Mouse (Mus musculus): ENCODE data around the gene Adap2. TPM values are rescaled to one million over a fixed set of nuclear protein-coding genes. Genes with fewer than 3 reads are reported as not detected.

Adap2 gene
- polyA plus RNA-seq (2016; fragmentation: Nextera tagmentation; extraction: Ambion mirVana) = 2.0 and 2.6 TPM in 2 replicates

DNA sequence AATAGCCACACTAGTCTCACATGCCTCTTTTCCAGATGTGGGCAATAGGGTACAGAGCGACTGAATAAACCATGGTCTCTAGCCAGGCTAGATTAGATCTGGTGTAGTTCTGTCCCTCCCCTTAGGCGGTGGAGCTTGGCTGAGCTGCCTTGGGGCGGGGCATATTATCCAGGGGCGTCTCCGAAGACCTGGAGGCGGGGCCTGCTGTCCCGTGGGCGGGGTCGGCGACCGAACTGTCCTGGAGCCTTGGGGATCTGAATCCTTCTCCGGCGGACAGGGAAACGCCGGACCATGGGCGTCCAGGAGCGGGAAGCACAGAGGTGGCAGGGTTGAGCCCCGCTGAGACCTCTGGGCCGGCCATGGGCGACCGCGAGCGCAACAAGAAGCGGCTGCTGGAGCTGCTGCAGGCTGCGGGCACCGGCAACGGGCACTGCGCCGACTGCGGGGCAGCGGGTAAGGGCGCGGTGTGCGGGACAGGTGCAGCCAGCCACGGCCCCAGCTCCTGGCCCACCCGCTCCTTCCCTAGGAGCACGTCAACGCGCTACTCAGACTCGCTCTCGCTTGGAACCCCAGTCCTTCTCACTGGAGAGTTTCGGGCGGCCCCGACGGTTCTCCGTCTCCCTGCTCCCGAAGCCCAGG lies at the start of gene Adap2:
TSS of gene Adap2 (plus strand) at position 249 of the 639 bp plus-strand sequence.
- Histone ChIP-seq H3K27me3 (peaks cover 51% of the 10 kb centered on the region), H3K4me2 (replicated peaks) (peak within 1 kb of the TSS; percentile 74), H3K27ac (no peak within 1 kb of the TSS), H3K36me3 (no peaks in the 10 kb centered on the region), H3K4me3 (peak within 1 kb of the TSS; percentile 49), H3K9ac (peak within 1 kb of the TSS; percentile 62), H3K4me1 (peaks cover 7% of the 10 kb centered on the region; the same call in 1 of the 2 replicates), H3K9me3 (replicated peaks) (no peaks in the 10 kb centered on the region)
- peak; percentile 61 for ATAC-seq (ENCODE audit: low FRiP score)
- WGBS = 3% methylated on average over 47 of the region's 47 CpGs

DNA sequence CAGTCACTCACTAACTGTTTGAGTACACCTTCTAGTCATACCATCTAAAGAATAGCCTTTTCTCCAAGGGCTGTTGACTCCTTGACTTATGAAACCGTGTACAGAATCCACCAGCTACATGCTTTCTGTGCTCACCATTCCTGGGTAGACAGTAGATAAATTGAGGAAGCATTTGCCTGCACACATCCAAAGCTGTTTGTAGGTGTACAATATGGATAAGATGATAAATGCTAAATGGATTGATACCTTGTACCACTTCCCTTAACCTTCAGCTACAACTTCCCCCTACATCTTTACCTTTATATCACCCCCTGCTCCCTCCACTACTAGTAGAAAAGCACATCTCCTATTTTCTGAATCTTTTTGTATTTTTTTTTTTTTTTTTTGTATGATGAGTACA lies 49.5 kb upstream of the Adap2 start:
- peaks cover 28% of the 10 kb centered on the region for H3K36me3 ChIP-seq
- no peak overlapping the region for H3K9ac ChIP-seq
- no peak overlapping the region for H3K27ac ChIP-seq
- WGBS = 95% methylated on average over 1 of the region's 1 CpGs
- no peak for ATAC-seq (ENCODE audit: low FRiP score)
- no peak overlapping the region for H3K4me3 ChIP-seq
- no peaks in the 10 kb centered on the region for H3K4me1 ChIP-seq
- H3K4me2 ChIP-seq (replicated peaks) = no peak overlapping the region
- no peaks in the 10 kb centered on the region for H3K9me3 ChIP-seq (replicated peaks)
- no peaks in the 10 kb centered on the region for H3K27me3 ChIP-seq

DNA sequence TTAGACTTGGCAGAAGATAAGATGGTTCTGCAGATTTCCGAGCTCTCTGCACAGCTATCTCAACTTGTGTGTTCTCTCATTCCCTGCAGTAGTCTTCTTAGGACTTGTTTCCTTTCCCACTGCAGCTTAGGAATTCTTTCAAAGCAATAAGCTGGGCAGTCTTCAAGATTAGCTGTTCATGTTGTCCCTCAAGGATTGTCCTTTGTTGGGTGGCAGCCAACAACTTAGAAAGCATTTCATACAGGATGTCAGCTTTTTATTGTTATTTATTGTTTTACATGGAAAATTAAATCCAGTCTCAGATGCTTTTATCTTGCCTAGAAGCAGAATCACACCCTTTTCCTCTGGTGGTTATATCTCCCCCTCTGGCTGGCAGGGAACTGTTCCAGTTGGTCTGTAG lies 37.5 kb upstream of the Adap2 start:
- no peaks in the 10 kb centered on the region for H3K9me3 ChIP-seq (replicated peaks)
- 97% methylated on average over 1 of the region's 1 CpGs for WGBS
- no peak overlapping the region for H3K27ac ChIP-seq
- no peaks in the 10 kb centered on the region for H3K27me3 ChIP-seq
- no peaks in the 10 kb centered on the region for H3K4me1 ChIP-seq
- no peak overlapping the region for H3K4me3 ChIP-seq
- H3K9ac ChIP-seq = no peak overlapping the region
- no peak for ATAC-seq (ENCODE audit: low FRiP score)
- H3K4me2 ChIP-seq (replicated peaks) = no peak overlapping the region
- peaks cover 64% of the 10 kb centered on the region for H3K36me3 ChIP-seq

DNA sequence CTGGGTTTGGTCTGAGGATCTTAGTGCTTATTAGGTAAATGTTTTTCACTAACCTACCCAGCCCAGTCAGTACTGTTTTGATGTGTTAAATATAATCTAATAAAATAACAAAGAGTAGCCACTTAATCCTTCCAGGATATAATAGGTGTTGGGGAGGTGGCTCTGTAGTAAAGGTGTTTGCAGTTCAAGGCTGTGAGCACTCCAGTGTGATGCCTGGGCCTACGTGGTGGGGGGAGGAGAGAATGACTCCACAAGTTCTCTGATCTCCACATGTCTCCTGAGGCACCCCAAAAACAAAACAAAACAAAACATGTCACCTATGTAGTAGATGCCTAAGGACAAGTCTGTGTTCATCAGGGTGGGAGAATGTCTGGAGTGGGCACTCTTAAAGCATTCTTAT lies 21.9 kb upstream of the Adap2 start:
- Histone ChIP-seq H3K9me3 (replicated peaks) (no peaks in the 10 kb centered on the region), H3K4me3 (no peak overlapping the region), H3K4me2 (replicated peaks) (no peak overlapping the region), H3K27ac (no peak overlapping the region), H3K27me3 (no peaks in the 10 kb centered on the region), H3K36me3 (peaks cover 45% of the 10 kb centered on the region), H3K9ac (no peak overlapping the region), H3K4me1 (no peaks in the 10 kb centered on the region)
- WGBS = 73% methylated on average over 1 of the region's 1 CpGs
- ATAC-seq (ENCODE audit: low FRiP score) = no peak

DNA sequence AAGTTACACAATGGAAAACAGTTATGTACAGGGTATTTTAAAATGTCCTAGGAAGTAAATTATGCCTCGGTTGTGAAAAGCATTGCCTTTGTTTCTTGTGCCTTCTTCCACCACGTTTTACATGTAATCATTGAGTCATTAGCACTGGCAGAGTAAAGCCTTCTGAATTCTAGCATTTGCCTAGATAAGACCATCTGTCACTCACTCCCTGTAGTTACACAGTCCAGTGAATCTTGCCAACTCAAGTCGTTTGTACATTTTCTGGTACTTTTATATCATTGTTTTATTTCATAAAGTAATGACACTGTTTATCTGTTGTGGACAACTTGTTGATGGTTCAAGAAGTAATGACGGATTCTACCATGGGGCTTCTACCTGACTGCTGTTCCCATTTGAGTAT lies 19.2 kb upstream of the Adap2 start:
- Histone ChIP-seq H3K4me1 (0 out of 2 replicates have a peak, but pooled peaks cover 3% of the 10 kb centered on the region), H3K36me3 (peaks cover 56% of the 10 kb centered on the region), H3K27me3 (no peaks in the 10 kb centered on the region), H3K9ac (no peak overlapping the region), H3K27ac (no peak overlapping the region), H3K4me3 (no peak overlapping the region), H3K9me3 (replicated peaks) (no peaks in the 10 kb centered on the region), H3K4me2 (replicated peaks) (no peak overlapping the region)
- no peak for ATAC-seq (ENCODE audit: low FRiP score)
- 84% methylated on average over 4 of the region's 4 CpGs for WGBS

DNA sequence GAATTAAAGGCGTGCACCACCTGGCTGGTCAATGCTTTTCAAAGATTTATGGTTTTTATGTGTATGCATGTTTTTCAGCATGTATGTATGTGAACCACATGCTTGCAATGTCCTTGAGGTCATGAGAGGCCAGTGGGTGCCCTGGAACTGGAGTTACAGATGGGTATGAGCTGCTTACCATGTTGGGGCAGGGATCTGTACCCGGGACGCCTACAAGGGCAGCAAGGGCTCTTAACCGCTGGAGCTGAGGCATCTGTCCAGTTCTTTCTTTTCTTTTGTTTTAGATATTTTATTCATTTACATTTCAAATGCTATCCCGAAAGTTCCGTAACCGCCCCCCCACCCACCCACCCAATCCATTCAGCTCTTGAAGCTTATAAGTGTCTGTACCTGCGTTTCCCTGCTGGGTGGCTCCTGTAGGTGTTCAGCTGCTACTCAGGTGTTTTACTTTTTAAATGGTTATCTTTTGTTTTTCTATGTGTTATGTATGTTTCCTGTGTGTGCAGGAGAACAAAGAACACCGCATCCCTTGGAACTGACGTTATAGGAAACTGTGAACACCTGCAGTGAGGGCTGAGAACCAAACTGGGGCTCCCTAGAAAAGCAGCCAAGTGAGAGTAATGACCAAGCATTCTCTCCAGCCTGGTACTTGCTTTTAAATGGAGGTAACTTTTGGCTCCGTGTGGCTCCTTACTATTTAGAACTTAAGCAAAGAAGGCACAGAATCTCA lies 17.8 kb upstream of the Adap2 start:
- H3K36me3 ChIP-seq = peaks cover 53% of the 10 kb centered on the region
- H3K27me3 ChIP-seq = no peaks in the 10 kb centered on the region
- WGBS = 86% methylated on average over 11 of the region's 11 CpGs
- no peak overlapping the region for H3K9ac ChIP-seq
- H3K4me2 ChIP-seq (replicated peaks) = no peak overlapping the region
- ATAC-seq (ENCODE audit: low FRiP score) = no peak
- H3K9me3 ChIP-seq (replicated peaks) = no peaks in the 10 kb centered on the region
- H3K27ac ChIP-seq = no peak overlapping the region
- H3K4me1 ChIP-seq = peaks cover 6% of the 10 kb centered on the region; the same call in 1 of the 2 replicates
- no peak overlapping the region for H3K4me3 ChIP-seq

DNA sequence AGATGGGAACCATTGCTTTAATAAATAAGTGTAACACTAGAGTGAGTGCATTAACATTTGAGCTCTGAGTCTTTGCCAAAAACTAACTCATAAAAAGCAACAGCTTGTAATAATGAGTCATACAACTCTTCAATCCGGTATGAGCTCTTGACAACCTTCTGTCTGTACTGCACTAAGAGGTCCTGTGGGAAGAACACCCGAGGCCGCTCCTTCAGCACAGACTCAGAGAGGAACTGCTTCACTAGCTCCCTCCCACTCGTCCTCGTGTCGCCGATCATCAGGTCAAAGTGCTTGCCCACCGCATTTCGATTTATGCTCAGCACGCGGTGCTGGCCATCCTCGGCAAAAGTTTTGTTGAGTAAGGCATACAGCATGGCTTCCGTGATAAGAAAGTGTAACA lies 17.1 kb upstream of the Adap2 start:
- Histone ChIP-seq H3K9ac (no peak overlapping the region), H3K9me3 (replicated peaks) (no peaks in the 10 kb centered on the region), H3K4me1 (peaks cover 6% of the 10 kb centered on the region; the same call in 1 of the 2 replicates), H3K27ac (no peak overlapping the region), H3K27me3 (no peaks in the 10 kb centered on the region), H3K36me3 (peaks cover 52% of the 10 kb centered on the region), H3K4me3 (no peak overlapping the region), H3K4me2 (replicated peaks) (no peak overlapping the region)
- WGBS = 95% methylated on average over 13 of the region's 13 CpGs
- ATAC-seq (ENCODE audit: low FRiP score) = no peak

DNA sequence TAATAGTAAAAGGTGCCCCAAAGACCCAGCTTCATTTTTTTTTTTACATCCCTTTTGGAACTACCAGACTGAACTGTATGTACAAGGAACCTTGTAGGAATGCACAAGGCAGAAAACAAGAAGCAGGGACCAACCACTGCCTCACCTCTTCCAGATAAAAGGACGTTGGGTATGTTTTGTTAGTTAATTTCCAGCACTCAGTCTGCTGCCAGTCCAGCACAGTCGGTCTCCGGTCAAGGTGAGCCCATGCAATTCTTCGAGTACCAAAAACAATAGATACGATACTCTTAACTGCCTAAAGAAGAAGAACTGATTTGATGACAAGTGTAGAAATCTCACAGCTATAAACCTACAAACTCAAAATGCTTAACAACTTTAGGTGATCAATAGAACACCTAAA lies 16.1 kb upstream of the Adap2 start:
- 94% methylated on average over 5 of the region's 5 CpGs for WGBS
- Histone ChIP-seq H3K9ac (no peak overlapping the region), H3K36me3 (peaks cover 44% of the 10 kb centered on the region), H3K4me3 (no peak overlapping the region), H3K4me2 (replicated peaks) (no peak overlapping the region), H3K27me3 (no peaks in the 10 kb centered on the region), H3K4me1 (peaks cover 9% of the 10 kb centered on the region), H3K9me3 (replicated peaks) (no peaks in the 10 kb centered on the region), H3K27ac (no peak overlapping the region)
- no peak for ATAC-seq (ENCODE audit: low FRiP score)

DNA sequence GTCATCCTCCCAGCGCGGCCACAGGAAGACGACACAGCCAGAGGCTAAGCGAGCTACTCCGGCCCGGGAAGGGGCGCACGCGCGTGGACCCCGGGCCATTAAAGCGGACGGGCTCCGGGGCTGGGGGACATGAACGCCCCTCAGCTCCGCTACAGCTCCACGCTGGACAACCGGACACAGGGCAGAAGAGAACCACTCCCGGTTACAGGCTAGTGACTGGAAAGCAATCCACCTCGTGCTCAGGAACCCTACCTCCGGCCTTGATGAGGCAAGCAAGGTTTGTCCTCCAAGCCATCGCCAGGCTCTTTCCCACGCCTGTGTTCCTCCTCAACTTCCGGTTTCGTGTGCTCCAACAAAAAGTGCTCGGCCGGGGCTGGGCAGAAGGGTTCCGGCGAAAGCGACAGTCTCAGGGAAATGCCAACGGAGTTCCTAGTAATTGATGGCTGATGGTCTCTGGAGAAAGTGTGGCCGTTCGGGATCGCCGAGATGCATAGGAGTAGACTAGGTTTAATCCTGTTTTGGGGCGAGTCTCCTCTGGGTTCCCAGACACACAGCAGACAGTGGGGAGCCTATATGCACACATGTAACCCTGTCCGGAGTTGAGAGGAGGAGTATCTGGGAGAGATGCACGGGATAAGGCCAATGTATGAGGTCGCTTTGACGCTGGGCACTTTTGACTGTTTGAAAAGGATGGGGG lies 11.9 kb upstream of the Adap2 start, which contains the start of gene Tefm:
TSS of gene Tefm (minus strand) at position 351 of the 697 bp plus-strand sequence.
- Histone ChIP-seq H3K9me3 (replicated peaks) (no peaks in the 10 kb centered on the region), H3K27ac (peak within 1 kb of the TSS; percentile 84), H3K9ac (peak within 1 kb of the TSS; percentile 90), H3K4me2 (replicated peaks) (peak within 1 kb of the TSS; percentile 72), H3K4me1 (peaks cover 13% of the 10 kb centered on the region), H3K27me3 (no peaks in the 10 kb centered on the region), H3K4me3 (peak within 1 kb of the TSS; percentile 83), H3K36me3 (peaks cover 20% of the 10 kb centered on the region)
- ATAC-seq (ENCODE audit: low FRiP score) = peak; percentile 92
- WGBS = under 1% methylated on average over 40 of the region's 40 CpGs

DNA sequence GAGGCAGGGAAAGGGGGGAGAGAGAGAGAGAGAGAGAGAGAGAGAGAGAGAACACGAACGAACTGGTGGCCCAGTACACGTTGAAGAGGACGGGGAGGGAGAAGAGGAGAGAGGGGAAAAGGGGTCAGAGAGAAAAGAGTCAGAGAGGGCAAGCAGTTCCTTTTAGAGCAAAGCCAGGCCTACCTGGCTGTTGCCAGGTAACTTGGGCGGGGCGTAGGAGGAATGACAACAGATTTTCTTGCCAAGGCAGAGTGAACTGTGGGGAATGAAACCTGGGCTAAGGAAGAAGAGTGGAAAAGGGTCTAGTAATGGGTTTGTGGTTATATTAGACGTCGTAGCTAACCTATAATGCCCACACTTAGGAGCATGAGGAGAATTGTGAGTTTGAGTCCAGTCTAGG lies 11.0 kb upstream of the Adap2 start:
- H3K9me3 ChIP-seq (replicated peaks) = no peaks in the 10 kb centered on the region
- peak overlapping the region; percentile 72 for H3K4me2 ChIP-seq (replicated peaks)
- peaks cover 13% of the 10 kb centered on the region for H3K4me1 ChIP-seq
- H3K9ac ChIP-seq = peak overlapping the region; percentile 90
- no peak overlapping the region for H3K27ac ChIP-seq
- no peak for ATAC-seq (ENCODE audit: low FRiP score)
- WGBS = 41% methylated on average over 8 of the region's 8 CpGs
- peak overlapping the region; percentile 83 for H3K4me3 ChIP-seq
- H3K27me3 ChIP-seq = no peaks in the 10 kb centered on the region
- H3K36me3 ChIP-seq = 0 out of 2 replicates have a peak, but pooled peaks cover 12% of the 10 kb centered on the region

DNA sequence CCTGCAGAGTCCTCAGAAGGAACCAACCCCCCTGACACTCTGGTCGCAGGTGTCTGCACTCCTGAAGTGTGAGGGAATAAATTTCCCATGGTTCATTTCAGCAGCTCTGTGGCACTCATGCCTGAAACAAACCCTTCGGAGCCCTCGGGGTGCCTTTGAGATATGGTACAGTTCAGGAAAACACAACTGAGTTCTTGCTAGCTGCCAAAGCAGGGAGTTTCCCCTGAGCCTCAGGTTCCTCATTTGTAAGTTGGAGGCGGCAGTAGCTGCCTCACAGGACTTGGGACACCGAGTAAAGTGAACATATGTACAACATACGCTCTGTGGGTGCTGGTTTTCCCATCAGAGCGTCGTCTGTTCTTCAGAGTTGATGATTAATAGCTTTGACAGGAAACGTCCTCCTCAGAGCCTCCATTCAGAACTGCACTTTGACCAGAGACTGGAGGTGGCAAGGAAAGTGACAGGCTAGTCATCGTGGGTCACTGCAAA lies 8.1 kb upstream of the Adap2 start:
- Histone ChIP-seq H3K4me2 (replicated peaks) (no peak overlapping the region), H3K36me3 (no peaks in the 10 kb centered on the region), H3K27ac (no peak overlapping the region), H3K9ac (no peak overlapping the region), H3K9me3 (replicated peaks) (no peaks in the 10 kb centered on the region), H3K4me3 (no peak overlapping the region), H3K4me1 (peaks cover 10% of the 10 kb centered on the region), H3K27me3 (no peaks in the 10 kb centered on the region)
- no peak for ATAC-seq (ENCODE audit: low FRiP score)
- 54% methylated on average over 10 of the region's 10 CpGs for WGBS

DNA sequence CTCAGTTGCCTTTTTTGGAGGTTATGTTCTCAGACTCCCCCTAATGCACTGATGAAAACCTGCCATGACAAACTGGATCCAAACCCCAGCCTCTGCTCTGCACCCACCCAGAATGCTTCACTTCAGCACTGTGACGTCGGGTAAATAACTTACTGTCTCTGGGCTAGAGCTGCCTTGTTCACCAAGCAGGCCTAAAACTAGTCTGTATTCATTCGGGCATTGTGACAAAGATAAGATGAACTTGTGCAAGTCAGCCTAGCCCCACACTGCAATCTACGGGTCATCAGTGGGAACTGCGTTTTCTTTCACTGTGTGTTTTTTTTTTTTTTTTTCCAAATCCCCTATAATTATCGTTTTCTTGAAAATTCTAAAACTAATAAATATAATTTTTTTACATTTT lies 6.2 kb upstream of the Adap2 start:
- no peak overlapping the region for H3K4me3 ChIP-seq
- WGBS = 81% methylated on average over 6 of the region's 6 CpGs
- no peak overlapping the region for H3K4me2 ChIP-seq (replicated peaks)
- no peak overlapping the region for H3K27ac ChIP-seq
- no peaks in the 10 kb centered on the region for H3K36me3 ChIP-seq
- H3K4me1 ChIP-seq = peaks cover 4% of the 10 kb centered on the region
- no peak for ATAC-seq (ENCODE audit: low FRiP score)
- peaks cover 12% of the 10 kb centered on the region for H3K27me3 ChIP-seq
- no peak overlapping the region for H3K9ac ChIP-seq
- H3K9me3 ChIP-seq (replicated peaks) = no peaks in the 10 kb centered on the region

All from hindbrain, embryonic 12.5 days (tissue).